28 mouse cellular contexts compared by ENCODE assay signal in genomic region chrX:102362244-102362643, GRCm38 (mm10).
A peak's percentile ranks its signal among the peaks of the same experiment; 100 is the strongest.
DNase-seq lines count a peak whose midpoint lies in the region; ATAC-seq and TF ChIP-seq lines count a peak whose summit lies in the region.
"Had no signal": no experiment of that assay in that cellular context is flagged by ENCODE, and none has a peak within 500 bp of the region (broad histone marks: within the 10 kb centered on the region; RNA-seq: fewer than 3 reads in every experiment).

No protein-coding gene starts in this region.

- H3K27me3 ChIP-seq in kidney, adult 2 months (replicated peaks; ENCODE audit: control insufficient read depth, insufficient read depth, low read length) = no peaks in the 10 kb centered on the region
- H3K27me3 ChIP-seq in kidney, embryonic 15.5 days = peaks cover 13% of the 10 kb centered on the region; the same call in 1 of the 2 replicates
- H3K27me3 ChIP-seq: forebrain, embryonic 13.5 days; heart, embryonic 12.5 days; heart, embryonic 15.5 days had no signal

- H3K4me2 ChIP-seq in kidney, embryonic 15.5 days = no peak overlapping the region
- H3K4me2 ChIP-seq: forebrain, embryonic 13.5 days; heart, embryonic 12.5 days; heart, embryonic 15.5 days; hindbrain, embryonic 14.5 days had no signal

- no peak overlapping the region for H3K9ac ChIP-seq in kidney, embryonic 15.5 days
- H3K9ac ChIP-seq: forebrain, embryonic 13.5 days; heart, embryonic 12.5 days; heart, embryonic 15.5 days; hindbrain, embryonic 14.5 days had no signal

- peak; percentile 10 for DNase-seq in kidney, adult 2 months
- DNase-seq in kidney, adult 11 months = no peak
- no peak for DNase-seq in kidney, adult 18-20 months
- peak; percentile 2 for DNase-seq in NIH3T3 (ENCODE audit: low read depth)
- DNase-seq in kidney, postnatal 14 days = peak; percentile 2
- DNase-seq: adrenal gland, adult 2 months; adrenal gland, postnatal 14 days; cerebellum, adult 11 months; cerebellum, adult 2 months; cerebellum, adult 9-11 months; cerebellum, postnatal 25 days; embryo, embryonic 11 days; gastrocnemius, adult 2 months; gastrocnemius, postnatal 14 days; heart, adult 11 months; heart, postnatal 10 days; heart, postnatal 36 days had no signal

- peak; percentile 90 for ATAC-seq in kidney, embryonic 15.5 days (replicated peaks; ENCODE audit: low FRiP score)
- ATAC-seq in CD4-positive, CD25-positive, alpha-beta regulatory T cell, adult 4 months = no peak
- ATAC-seq: forebrain, embryonic 13.5 days; forebrain, embryonic 16.5 days; hindbrain, postnatal 0 days; inflammation-experienced regulatory T-cells, adult 6 months had no signal

- no peak overlapping the region for H3K27ac ChIP-seq in kidney, adult 2 months (ENCODE audit: insufficient read depth, low read depth, low read length)
- H3K27ac ChIP-seq in kidney, embryonic 15.5 days = peak overlapping the region; percentile 48; the same call in 1 of the 2 replicates
- H3K27ac ChIP-seq: forebrain, embryonic 10.5 days; forebrain, embryonic 13.5 days; gastrocnemius, adult 2 months; heart, embryonic 15.5 days; hindbrain, embryonic 10.5 days; hindbrain, embryonic 14.5 days; hindbrain, postnatal 0 days had no signal

- H3K9me3 ChIP-seq in kidney, embryonic 15.5 days (replicated peaks) = no peaks in the 10 kb centered on the region
- H3K9me3 ChIP-seq: forebrain, embryonic 10.5 days; forebrain, embryonic 13.5 days; heart, embryonic 12.5 days; heart, embryonic 15.5 days; hindbrain, embryonic 10.5 days had no signal

- WGBS in kidney, adult 2 months = 69% methylated on average over 2 of the region's 2 CpGs
- WGBS in kidney, embryonic 15.5 days = 46% methylated on average over 2 of the region's 2 CpGs

- no peak for TF ChIP-seq POLR2A in kidney, adult 2 months (IDR thresholded peaks at IDR 0.05; ENCODE audit: low read depth, low read length)

- no peak for TF ChIP-seq CTCF in kidney, adult 2 months (conservative IDR thresholded peaks at IDR 0.05; ENCODE audit: insufficient read depth, insufficient read length, low read depth, low read length)

- no peaks in the 10 kb centered on the region for H3K4me1 ChIP-seq in kidney, adult 2 months (ENCODE audit: control insufficient read depth, insufficient read depth, low read length)
- no peaks in the 10 kb centered on the region for H3K4me1 ChIP-seq in kidney, embryonic 15.5 days
- H3K4me1 ChIP-seq: forebrain, embryonic 10.5 days; forebrain, embryonic 13.5 days; heart, embryonic 12.5 days; heart, embryonic 15.5 days; hindbrain, embryonic 10.5 days had no signal

- H3K36me3 ChIP-seq in kidney, adult 2 months (ENCODE audit: control insufficient read depth, insufficient read depth, low read length) = no peaks in the 10 kb centered on the region
- no peaks in the 10 kb centered on the region for H3K36me3 ChIP-seq in kidney, embryonic 15.5 days
- H3K36me3 ChIP-seq: forebrain, embryonic 10.5 days; heart, embryonic 12.5 days; heart, embryonic 15.5 days; hindbrain, embryonic 10.5 days had no signal

- no peak overlapping the region for H3K4me3 ChIP-seq in kidney, adult 2 months (ENCODE audit: insufficient read depth, low read depth, low read length)
- H3K4me3 ChIP-seq in kidney, embryonic 15.5 days (replicated peaks) = no peak overlapping the region
- H3K4me3 ChIP-seq: forebrain, embryonic 10.5 days; forebrain, embryonic 13.5 days; gastrocnemius, adult 2 months; heart, embryonic 12.5 days; heart, embryonic 15.5 days; hindbrain, embryonic 10.5 days had no signal

Comparison
In these comparisons a context has a peak if more than half of its experiments do, and no peak if none do; other contexts are left out.
1. DNase-seq: peak in kidney, adult 2 months (single experiment), NIH3T3 (single experiment) and kidney, postnatal 14 days (single experiment); none in kidney, adult 11 months (single experiment) and kidney, adult 18-20 months (single experiment).